Mouse (Mus musculus) v-Abl transformed pro-B cells (cell line): Measurements from ENCODE around the gene Bcl3.

Experiments
- in situ Hi-C, 2 experiments: fragments of 400-800 bp; cut with MboI; formaldehyde crosslinking; loops; one replicate each; pipeline ENCODE4 v1.15.1; 2025; ENCODE audit not compliant: unreplicated experiment in 2 of 2

The Bcl3 gene

DNA sequence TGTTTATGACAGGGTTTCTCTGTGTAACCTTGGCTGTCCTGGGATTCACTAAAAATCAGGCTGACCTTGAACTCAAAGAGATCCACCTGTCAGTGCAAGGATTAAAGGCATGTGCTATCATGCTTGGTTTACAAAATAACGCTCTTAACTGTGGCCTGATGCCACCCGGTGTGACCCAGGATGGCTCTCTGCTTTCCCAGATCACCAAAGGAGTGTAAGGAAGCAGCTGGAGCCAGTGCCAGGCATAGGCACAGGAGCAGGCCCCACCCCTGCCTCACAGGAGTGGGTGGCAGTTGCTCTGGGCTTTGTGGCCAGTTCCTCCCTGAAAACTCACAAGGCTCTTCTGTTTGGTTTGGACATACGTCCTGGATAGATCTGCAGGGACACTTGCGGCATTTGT is 17.8 kb upstream of the Bcl3 start:
- in situ Hi-C loops: loop anchor here (5.0 kb wide), 1 partner anchor 38 kb away; no protein-coding TSS in a partner anchor

- in situ Hi-C loops: no loop called here
Observed at GRCm38 (mm10) chr7:19836843-19837242, 14.3 kb upstream of the Bcl3 start.

DNA sequence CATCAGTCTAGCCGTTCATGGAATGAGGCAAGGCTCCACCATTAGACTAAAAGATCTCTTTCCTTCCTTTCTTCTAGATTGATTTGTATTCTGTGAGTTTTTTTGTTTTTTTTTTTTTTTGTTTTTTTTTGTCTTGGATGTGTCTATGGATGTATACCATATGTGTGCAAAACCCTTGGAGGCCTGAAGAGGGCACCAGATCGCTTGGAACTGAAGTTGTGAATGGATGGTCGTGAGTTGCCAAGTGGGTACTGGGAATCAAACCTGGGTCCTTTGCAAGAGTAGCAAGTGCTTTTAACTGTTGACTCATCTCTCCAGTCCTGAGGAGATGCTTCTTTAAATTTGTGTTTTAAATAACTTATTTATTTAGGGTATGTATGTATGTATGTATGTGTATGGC is 11.5 kb upstream of the Bcl3 start:
- in situ Hi-C loops: no loop called here

DNA sequence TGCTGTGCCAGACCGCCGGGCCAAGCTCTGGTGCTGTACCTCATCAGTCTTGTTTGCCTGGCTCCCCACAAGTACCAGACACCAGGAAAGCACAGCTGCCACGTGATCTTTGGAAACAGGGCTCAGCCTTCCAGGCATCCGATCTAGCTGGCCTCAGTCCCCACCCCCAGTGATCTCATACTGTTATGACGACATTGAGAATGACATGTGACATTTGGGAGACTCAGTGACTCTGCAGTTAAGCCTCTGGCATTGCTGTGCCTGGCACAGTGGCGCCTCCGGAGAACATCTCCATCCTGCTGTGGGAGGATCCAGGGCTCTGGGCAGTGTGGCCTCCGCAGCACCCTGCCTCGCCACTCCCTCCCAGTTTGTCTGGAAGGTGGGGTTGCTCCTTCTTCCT is 9.3 kb upstream of the Bcl3 start:
- in situ Hi-C loops: no loop called here

DNA sequence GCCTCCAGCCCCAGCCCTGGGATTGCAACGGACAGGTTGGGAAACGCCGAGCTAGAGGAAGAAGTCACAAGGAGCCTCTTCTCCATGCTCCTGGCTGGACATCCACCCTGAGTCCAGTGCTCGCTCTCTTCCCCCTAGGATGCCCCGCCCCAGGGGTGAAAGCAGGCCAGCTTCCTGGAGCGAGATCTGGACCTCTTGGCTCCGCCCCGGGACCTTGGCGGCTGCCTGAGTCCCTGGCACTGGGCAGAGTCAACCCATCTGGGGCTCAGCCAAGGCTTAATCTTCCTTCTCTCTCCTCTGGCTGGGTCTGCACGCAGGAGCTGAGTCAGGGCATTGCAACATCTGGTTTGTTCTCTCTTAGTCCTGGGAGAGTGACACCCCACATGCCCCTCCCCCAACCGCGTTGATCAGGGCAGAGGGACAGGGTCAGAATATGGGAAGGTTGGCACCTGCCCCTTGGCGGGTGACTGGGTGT is 8.1 kb upstream of the Bcl3 start:
- in situ Hi-C loops: no loop called here

- in situ Hi-C loops: no loop called here
Observed at GRCm38 (mm10) chr7:19829694-19830093, 7.1 kb upstream of the Bcl3 start.

DNA sequence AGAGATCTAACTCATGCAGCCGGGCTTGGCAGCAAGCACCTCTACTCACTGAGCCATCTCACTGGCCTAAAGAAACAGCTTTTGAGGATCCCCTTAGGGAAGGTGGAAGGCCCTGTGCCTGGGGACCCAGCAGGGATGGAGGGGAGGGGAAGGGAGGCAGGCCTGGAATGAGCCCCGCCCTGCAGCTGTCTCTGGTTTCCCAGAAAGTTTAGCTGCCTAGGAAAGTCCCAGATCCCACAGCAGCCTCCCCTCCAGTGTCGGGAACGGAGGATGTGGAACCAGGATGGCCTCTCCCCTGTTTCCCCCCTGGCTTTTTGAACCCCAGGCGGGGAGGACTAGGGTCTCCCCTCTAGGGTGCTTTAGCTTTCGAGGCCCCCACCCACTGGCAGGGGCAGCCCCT is 4.2 kb upstream of the Bcl3 start:
- in situ Hi-C loops: no loop called here

- in situ Hi-C loops: no loop called here
Observed at GRCm38 (mm10) chr7:19824182-19824973, 1.8 kb upstream of the Bcl3 start.

- in situ Hi-C loops: no loop called here
Observed at GRCm38 (mm10) chr7:19823256-19824181, 949 bp upstream of the Bcl3 start.

DNA sequence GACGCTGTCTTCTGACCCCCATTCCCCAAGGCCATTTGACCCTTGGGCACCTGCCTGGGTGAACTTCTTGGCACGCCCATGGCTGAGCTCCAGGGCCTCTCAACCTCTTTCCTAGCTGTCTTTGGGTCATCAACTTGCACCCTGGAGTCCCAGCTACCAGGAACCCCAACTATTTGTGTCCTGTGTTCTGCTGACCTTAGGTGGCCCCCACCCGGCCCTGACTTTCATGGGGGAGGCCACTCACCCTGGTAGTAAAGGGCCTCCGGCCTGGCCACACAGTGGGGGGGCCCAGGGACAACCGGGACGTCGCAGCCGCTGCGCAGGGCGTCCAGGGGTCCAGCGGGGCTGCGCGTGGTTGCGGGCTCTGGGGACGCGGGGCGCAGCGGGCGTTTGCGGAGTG is 377 bp downstream of the Bcl3 start:
- in situ Hi-C loops: no loop called here

GRCm38 (mm10) chr7:19821633-19822032 is 937 bp downstream of the Bcl3 start:
- in situ Hi-C loops: no loop called here

DNA sequence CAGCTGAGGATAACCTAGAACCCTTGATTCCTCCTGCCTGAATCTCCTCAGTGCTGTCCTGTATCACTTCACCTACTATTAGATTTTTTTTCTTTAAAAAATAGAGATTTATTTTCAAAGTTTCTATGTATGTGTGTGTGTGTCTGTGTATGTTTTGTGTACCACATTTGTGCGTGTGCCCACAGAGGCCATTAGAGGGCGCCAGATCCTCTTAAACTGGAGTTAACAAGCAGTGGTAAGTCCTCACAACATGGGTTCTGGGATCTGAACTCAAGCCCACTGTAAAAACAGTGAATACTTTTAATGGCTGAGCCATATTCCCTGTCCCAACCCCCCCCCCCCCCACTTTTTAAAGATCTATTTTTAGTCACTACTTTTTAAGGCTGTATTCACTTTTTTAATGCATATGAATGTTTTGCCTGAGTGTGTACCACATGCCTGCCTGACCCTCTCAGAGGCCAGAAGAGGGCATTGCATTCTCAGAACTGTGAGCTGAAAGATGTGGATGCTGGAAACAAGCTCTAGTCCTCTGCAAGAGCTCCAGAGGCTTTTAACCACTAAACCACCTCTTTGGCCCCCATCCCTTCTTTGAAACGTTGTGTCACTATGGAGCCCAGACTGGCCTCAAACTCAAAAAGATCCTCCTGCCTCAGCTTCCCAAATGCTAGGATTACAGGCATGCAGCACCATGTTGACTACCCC is 2.1 kb downstream of the Bcl3 start:
- in situ Hi-C loops: no loop called here

- in situ Hi-C loops: no loop called here
Observed at GRCm38 (mm10) chr7:19818875-19819274, 3.7 kb downstream of the Bcl3 start.

GRCm38 (mm10) chr7:19818440-19818839 is 4.1 kb downstream of the Bcl3 start:
- in situ Hi-C loops: no loop called here

DNA sequence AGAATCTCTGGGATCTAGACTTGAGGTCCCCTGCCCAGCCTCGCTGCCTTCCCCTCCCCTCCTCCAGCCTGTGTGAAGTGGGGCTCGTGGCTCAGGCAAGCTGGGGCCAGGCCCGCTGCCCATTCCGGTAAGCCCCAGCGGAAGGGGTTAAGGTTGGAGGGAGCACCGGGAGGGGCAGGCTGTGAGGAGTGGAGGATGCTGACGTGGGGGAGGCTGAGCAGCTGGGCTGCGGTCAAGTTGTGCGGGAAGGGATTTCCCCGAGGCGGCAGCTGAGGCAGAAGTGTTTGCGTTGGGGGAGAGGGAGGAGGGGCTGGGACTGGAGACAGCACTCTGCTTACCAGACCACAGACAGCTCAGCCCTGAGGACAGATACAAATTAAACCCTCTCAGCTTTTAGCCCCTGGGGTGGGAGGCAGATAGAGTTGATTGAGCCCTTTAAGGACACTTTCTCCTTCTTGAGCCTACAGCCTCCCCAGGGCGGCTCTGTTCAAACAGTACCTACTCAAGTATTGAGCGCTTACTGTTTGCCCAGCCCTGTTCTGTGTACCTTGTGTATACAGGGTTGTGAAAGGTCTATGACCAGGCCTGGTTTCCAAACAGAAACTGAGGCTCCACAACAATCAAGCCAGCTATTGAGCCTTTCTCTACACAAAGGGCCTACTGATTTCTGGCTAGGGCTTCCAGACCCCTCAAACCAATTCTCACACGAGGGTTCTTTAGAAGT is 5.0 kb downstream of the Bcl3 start:
- in situ Hi-C loops: no loop called here

- in situ Hi-C loops: no loop called here
Observed at GRCm38 (mm10) chr7:19816224-19816771, 6.3 kb downstream of the Bcl3 start.

- in situ Hi-C loops: no loop called here
Observed at GRCm38 (mm10) chr7:19815296-19816223, 7.0 kb downstream of the Bcl3 start.

GRCm38 (mm10) chr7:19813579-19814122 is 8.9 kb downstream of the Bcl3 start:
- in situ Hi-C loops: no loop called here

DNA sequence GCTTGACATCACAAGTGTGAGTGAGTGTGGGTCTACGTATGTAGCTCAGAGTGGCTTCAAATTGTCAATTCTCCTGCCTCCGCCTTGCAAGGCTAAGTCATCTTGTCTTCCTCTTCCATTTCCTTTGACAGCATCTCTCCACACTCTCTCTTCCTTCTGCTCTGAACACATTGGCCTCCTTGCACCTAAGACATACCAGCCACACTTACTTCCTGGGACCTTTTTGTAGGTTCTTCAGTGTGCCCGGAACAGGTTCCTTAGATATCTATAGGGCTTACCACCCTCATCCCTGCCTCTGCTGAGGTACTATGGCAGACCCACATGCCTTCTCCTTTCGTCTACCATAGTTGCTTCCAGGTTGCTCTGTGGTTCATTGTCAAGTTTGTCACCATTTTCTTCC is 9.4 kb downstream of the Bcl3 start:
- in situ Hi-C loops: no loop called here
